Mouse (Mus musculus) monocyte, adult 5-6 weeks (primary cell): ENCODE measurements around the gene Cpb1. TPM values are rescaled to one million over a fixed set of nuclear protein-coding genes. Genes with fewer than 3 reads are reported as not detected.

Experiments
- ATAC-seq: fragments of 153-309, 156-312 bp; replicated peaks from 2 replicates; pipeline ENCODE4 v1.8.0; 2017; ENCODE audit warnings: mild to moderate bottlenecking; ENCODE audit not compliant: low TSS enrichment, insufficient number of reproducible peaks, severe bottlenecking, poor library complexity, low FRiP score
- total RNA-seq: library from RNA; stranded (forward); fragments of 200-1000, 200-491, 200-594 nt; gene quantifications from 3 replicates; pipeline ENCODE4 v1.2.3, GENCODE M21; 2017

Cpb1 gene
- total RNA-seq = not detected in 3 replicates

DNA sequence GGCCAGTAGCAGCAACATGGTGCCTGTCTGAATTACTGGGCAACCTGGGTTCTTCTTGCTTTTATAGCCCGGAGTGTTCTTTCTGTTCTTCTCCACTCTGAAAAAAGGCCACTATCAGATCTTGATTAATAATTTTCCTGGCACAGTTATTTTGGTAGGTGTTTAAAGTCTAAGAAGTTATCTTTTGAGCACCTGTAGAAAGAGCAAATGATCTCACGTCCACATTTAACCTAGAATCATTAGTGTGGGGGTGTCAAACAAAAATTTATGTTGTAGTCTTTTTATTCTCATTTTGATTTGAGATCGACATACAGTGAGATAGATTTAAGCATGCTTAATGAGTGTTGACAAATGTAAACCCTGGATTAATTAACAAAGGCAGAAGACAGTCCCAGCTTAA is at the start of gene Cpb1:
Gene Cpb1 (minus strand): TSS at position 101 of the 400 bp plus-strand sequence.
- ATAC-seq = no peak

DNA sequence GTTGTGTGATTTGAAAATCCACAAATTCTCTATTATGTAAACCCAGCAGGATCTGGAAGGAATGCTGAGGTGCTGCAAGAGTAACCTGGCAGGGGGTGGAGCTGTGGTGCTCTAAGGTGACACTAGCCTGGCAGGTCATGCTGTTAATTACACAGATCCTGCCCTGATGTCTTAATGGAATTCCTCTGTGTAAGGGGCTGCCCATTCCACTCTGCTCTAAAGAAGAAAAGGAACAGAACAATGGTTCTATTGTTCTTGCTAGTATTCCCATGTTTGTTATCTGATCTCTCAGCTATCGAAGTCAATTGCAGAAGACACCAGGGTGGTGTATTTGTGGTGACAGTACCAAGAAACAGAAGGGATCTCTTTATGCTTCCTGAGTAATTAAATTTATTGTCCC is 41.7 kb upstream of the Cpb1 start:
- no peak for ATAC-seq

GRCm38 (mm10) chr3:20309142-20309541 is 33.6 kb upstream of the Cpb1 start:
- ATAC-seq = no peak

DNA sequence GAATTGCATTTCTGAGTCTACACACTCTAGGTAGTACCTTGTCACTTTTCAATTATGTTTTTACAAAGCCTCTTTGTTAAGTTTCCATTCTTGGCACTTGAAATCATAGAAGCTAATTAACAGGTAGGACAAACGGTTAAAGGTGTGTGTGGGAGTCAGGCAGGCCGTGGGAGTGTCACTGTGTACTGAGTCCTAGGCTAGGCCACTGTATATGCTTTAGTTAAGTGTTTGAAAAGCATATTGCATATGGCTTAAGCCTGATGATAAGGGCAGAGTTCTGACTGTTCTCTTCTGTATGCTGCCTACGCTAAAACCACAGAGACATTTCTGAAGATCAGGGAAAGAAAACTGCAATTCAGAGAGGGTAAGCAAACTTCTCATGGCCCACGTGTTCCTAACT is 31.7 kb upstream of the Cpb1 start:
- ATAC-seq = no peak

DNA sequence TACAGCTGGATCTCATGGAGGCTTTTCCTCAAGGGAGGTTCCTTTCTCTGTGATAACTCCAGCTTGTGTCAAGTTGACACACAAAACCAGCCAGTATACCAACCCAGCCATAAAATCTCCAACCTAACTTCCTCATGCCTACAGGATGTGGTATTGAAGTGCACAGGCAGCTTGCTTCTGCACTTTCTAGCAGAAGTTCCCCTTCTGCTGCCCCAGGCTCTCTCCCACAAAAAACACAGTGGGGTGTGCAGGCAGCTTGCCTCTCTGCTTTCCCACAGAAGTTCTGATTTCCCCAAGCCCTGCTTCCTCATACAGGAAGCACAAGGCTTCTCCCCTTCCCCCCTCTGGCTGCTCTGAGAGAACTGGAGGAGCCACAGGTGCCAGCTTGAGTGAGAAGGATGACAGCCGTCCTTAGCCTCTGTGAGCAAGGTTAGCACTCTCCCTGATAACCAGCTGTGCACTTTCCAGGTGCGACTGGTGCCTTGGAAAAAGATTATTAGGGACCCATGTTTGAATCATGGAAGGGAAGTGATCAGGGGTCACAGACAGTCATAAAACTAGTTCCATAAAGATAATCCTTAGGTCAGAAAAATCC is 29.3 kb upstream of the Cpb1 start:
- peak; percentile 90 for ATAC-seq

DNA sequence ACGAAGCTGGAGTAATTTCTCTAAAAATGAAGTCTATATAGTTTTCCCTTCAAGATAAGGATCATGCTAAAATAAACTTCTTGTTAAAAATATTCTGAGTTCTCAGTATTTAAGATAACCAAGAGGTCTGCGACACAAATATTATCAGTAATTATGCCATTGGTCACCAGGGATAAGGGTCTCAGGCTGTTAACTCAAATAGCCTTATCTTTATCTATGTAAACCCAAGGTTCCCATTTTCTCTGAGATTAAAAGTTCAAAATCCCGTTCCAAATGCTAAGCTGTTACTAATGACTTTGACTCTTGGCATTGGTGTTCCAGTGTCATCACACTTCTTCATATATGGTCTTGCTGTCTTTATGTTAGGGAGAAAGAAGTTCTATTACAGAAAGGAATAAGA is 20.0 kb upstream of the Cpb1 start:
- ATAC-seq = no peak

GRCm38 (mm10) chr3:20294542-20295348 is 19.2 kb upstream of the Cpb1 start:
- ATAC-seq = 0 out of 2 replicates have a peak, but pooled peaks have one; percentile 22

DNA sequence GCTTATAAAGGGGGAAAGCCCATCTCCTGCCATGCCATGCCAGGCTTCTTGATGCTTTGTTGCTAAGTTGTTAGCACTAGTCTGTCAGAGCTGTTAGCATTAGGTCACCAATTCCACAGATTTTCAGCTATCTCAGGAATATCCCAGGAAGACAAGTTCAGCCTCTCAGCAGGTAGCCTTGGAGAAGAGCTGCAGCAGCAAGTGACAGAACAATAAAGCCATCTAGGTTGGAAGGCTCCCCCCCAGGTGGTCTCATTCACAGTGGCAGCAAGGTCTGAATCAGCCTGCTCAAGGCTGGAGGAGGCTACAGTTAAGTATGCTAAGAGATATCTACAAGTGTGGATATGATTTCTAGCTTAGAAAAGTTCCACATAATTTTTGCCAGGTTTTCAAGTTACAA is 15.8 kb upstream of the Cpb1 start:
- no peak for ATAC-seq

DNA sequence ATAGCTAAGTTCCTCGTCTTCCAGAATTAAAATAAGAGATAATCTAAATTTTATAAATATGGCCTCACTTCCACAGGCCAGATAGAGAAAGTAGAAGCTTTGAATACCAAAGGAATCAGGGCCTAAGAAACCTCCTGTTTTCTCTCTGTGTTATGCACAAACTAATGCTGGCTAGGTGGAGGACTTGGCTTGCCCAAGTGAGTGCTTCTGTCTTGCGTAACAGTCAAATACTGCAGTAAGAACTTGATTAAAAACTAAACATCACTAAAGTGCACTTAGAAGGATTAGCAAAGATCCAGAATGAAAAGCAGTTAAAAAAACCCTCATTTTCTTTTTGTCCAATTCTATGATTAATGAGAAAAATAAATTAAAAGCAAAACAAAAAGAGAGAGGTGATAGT is 13.2 kb upstream of the Cpb1 start:
- ATAC-seq = no peak

DNA sequence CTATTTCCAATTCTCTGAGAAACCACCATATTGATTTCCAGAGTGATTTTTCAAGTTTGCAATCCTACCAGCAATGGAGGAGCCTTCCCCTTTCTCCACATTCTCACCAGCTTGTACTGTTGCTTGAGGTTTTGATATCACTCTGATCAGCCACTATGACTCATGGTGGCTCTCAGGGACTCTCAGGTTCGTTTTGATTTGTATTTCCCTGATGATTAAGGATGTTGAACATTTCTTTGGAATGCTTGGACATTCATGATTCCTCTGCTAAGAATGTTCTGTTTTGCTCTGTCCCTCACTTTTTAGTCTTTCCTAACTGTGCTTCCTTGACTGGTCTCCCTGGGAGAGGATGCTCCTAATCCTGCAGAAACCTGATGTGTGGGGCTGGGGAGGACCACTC is 6.3 kb upstream of the Cpb1 start:
- ATAC-seq = no peak

- ATAC-seq = no peak
Observed at GRCm38 (mm10) chr3:20254566-20255479, 20.7 kb downstream of the Cpb1 start.

DNA sequence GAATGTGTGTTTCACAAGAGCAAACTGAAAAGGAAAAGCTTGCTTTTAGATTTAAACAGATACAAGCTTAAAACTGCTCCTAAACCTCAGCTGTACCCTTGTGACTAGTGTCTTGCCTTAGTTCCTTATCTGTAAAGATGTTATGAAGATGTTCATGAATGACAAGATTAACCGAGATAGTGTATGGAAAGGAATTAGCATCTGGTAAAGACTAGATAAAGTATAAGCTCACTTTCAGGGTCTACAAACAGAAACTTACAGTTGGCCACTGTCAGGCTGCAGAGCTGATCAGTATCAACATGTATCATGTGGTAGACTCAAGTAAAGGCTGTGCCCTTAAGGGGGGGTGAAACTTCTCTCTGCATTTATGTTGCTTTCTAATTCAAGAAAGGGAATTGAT is 31.6 kb downstream of the Cpb1 start:
- no peak for ATAC-seq

DNA sequence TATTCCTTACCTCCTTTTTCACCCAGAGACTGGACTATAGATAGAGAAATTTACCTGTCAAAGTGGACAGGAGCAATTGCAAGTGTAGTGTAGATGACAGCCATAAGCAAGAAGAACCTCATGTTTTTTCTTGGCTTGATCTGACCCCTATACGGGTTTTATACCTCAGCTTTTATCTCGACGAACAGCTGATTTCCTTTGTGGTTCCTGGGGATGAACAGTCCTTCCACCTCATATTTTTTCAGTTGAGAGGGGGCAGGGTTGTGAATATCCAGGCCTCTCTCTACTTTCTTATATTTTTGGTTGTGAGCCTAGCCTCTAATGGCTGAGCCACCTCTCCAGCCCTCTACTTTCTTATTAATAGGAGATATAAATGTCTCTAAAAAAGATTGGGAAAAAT is 33.5 kb downstream of the Cpb1 start, which contains the start of gene Cpa3:
Gene Cpa3 (minus strand): TSS at position 132 of the 400 bp plus-strand sequence.
- ATAC-seq = no peak

- ATAC-seq = no peak
Observed at GRCm38 (mm10) chr3:20239741-20240140, 35.8 kb downstream of the Cpb1 start.

- no peak for ATAC-seq
Observed at GRCm38 (mm10) chr3:20236965-20237364, 38.6 kb downstream of the Cpb1 start.

- no peak for ATAC-seq
Observed at GRCm38 (mm10) chr3:20229027-20229426, 46.5 kb downstream of the Cpb1 start.

- no peak for ATAC-seq
Observed at GRCm38 (mm10) chr3:20225429-20225828, 50.1 kb downstream of the Cpb1 start.

DNA sequence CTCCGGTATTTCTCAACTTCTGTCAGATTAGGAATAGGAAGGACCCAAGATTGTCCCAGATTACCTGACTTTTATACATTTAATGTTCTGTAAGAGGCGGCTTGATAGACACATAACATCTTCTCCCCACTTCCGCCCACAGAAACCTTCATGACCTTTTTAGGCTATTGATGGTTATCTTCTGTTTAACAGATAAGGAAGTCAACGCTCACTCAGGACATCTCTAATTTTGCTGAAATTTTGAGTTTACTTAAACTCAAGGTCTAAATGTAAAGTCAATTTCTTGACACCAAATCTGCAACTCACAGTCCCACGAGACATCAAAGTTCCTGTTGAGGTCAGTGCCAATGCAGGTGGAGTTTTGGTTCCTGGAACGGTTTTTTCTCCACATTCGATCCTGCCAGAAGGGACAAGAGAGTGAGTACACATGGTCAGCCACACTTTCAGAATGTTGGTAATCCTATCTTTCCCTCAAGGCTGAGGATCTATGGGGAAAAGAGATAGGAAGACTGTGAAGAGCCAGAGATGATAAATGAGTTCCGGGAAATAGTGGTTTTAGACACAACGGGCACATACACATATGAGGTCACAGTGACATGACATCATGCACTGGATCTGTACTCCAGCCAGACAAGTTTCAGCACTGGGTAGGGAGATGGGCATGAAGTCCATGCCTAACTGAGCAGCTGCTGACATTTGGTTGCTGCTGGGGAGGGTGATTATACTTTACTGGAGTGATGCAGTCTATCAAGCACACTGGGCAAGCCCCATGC is 52.4 kb downstream of the Cpb1 start:
- 0 out of 2 replicates have a peak, but pooled peaks have one; percentile 50 for ATAC-seq

DNA sequence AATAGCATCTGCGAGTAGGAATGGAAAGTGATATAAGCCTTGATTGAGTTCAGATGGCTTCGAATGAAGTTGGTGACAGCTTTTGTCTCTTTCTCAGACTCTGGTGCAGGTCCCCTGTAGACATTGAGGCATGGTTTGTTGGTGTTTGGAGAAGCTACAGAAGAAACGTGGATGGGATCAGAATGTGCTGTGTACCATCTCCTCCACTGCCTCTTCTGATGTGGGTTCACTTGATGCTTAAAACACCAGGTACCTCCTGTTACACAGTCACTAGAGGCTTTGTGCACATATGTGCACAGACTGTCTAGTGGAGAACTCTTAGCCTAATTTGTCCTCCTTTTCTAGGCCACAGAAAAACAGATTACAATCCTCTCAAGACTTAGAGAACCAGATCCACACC is 53.4 kb downstream of the Cpb1 start:
- no peak for ATAC-seq
